Mouse (Mus musculus) liver, adult 2 months (tissue): ENCODE results near the gene Yjefn3. TPM values are rescaled to one million over a fixed set of nuclear protein-coding genes. Genes with fewer than 3 reads are reported as not detected.

Experiments used
- DNase-seq: peaks from one replicate; pipeline ENCODE4 v3.0.0-alpha.2; 2011; ENCODE audit warnings: low read depth, low spot score; ENCODE audit errors: extremely low read depth
- H3K27ac ChIP-seq: fragments of 200-500 bp; replicated peaks from 2 replicates; pipeline ENCODE4 v1.5.1; 2012; ENCODE audit warnings: low read depth, mild to moderate bottlenecking, control low read depth, inconsistent platforms, low read length; ENCODE audit not compliant: insufficient read depth
- H3K27me3 ChIP-seq: fragments of 200-500 bp; 2 replicates; pipeline ENCODE4 v1.6.1; 2012; ENCODE audit warnings: mild to moderate bottlenecking, moderate library complexity, low read length, inconsistent platforms; ENCODE audit not compliant: control insufficient read depth, insufficient read depth
- H3K36me3 ChIP-seq: fragments of 200-500 bp; 2 replicates; pipeline ENCODE4 v1.6.1; 2012; ENCODE audit warnings: low read length, inconsistent platforms; ENCODE audit not compliant: control insufficient read depth, insufficient read depth
- H3K4me1 ChIP-seq: fragments of 200-500 bp; 2 replicates; pipeline ENCODE4 v1.6.1; 2011; ENCODE audit warnings: low read length; ENCODE audit not compliant: control insufficient read depth, insufficient read depth
- H3K4me3 ChIP-seq: fragments of 200-500 bp; 2 replicates; pipeline ENCODE4 v1.5.1; 2011; ENCODE audit warnings: low read depth, mild to moderate bottlenecking, control low read depth, low read length, moderate library complexity; ENCODE audit not compliant: insufficient read depth
- H3K79me2 ChIP-seq: fragments of 200-500 bp; 2 replicates; pipeline ENCODE4 v1.6.1; 2012; ENCODE audit warnings: inconsistent platforms, mild to moderate bottlenecking, low read length, moderate library complexity; ENCODE audit not compliant: control insufficient read depth, insufficient read depth
- H3K9ac ChIP-seq: fragments of 200-500 bp; 2 replicates; pipeline ENCODE4 v1.6.1; 2012; ENCODE audit warnings: low read depth, mild to moderate bottlenecking, control low read depth, inconsistent platforms, low read length
- CTCF ChIP-seq: fragments of 200-500 bp; IDR thresholded peaks from 2 replicates; pipeline ENCODE4 v1.5.1; 2011; ENCODE audit warnings: low read depth, low read length, control low read depth
- POLR2A ChIP-seq: fragments of 200-500 bp; IDR thresholded peaks from 2 replicates; pipeline ENCODE4 v1.6.1; 2011; ENCODE audit warnings: low read length, control low read depth; ENCODE audit not compliant: insufficient read depth; ENCODE audit errors: extremely low read depth
- WGBS: fragments of 180-500 bp; shearing (Covaris S2); methylation state at CpG from one replicate; pipeline ENCODE4 v1.1.7; 2018; 5-methylcytosine and 5-hydroxymethylcytosine counted together
- polyA plus RNA-seq: library from polyadenylated mRNA; depleted of rRNA; stranded (reverse); fragments of >200 nt; gene quantifications from 2 replicates; pipeline ENCODE4 v1.2.3, GENCODE M21; 2012
- total RNA-seq: library from RNA; depleted of rRNA; stranded (reverse); fragments of >200 nt; gene quantifications from 2 replicates; pipeline ENCODE4 v1.2.3, GENCODE M21; 2014

Yjefn3 gene
- total and polyA plus RNA-seq, 2 experiments, result 0.83 to 2.0 TPM

DNA sequence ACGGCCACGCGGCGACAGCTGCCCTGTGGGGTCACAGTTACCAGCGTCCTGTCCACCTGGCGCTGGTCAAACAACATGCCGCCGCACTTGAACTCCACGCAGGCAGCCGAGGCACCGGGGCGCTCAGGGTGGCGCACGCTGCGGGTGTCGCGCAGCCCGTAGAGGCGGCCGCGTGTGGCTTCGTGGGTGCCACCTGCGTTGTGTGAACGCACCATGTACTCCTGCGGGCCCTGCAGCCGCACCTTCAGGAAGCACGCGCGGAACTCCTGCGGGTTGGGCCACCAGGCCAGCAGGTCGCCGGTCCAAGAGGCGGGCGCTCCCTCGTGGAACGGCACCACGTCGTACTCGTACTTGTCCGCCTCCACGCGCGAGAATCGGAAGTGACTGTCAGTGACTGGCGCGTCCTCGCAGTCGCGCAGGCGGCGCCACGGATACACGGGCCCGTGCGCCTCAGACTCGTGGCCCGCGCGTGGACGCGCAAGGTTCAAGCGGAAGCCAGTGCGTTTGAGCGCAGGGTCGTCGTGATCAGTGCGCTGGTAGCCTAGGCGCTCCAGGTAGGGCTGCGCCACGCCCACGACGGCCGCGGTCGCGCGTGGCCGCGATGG is 21.1 kb downstream of the Yjefn3 start:
- Histone ChIP-seq H3K36me3 (no peaks in the 10 kb centered on the region), H3K79me2 (no peaks in the 10 kb centered on the region), H3K4me1 (no peaks in the 10 kb centered on the region), H3K9ac (no peak overlapping the region), H3K27me3 (peaks cover 44% of the 10 kb centered on the region), H3K4me3 (no peak overlapping the region), H3K27ac (no peak overlapping the region)
- DNase-seq, result no peak
- TF ChIP-seq CTCF (no peak), POLR2A (no peak)
- WGBS, result 22% methylated on average over 79 of the region's 79 CpGs

DNA sequence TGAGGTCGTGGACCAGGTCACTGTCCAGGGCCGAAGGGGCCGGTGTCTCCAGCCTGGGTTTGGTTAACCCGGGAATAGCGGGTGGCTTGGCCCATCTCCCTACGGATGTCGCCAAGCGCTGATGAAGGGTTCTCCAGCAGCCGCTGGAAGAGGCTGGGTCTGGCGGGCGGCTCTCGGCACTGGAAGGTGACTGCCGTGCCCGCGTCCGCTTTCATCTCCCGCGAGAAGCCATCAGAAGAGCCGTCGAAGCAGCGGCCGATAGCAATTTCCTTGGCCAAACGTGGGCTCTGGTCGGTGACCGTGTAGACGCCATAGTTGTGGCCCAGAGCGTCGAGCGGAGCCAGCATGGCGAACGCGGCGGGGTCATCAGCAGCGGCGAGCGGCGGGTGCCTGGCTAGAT is 21.7 kb downstream of the Yjefn3 start:
- Histone ChIP-seq H3K27me3 (peaks cover 39% of the 10 kb centered on the region), H3K4me1 (no peaks in the 10 kb centered on the region), H3K27ac (no peak overlapping the region), H3K9ac (no peak overlapping the region), H3K36me3 (no peaks in the 10 kb centered on the region), H3K79me2 (no peaks in the 10 kb centered on the region), H3K4me3 (no peak overlapping the region)
- WGBS, result 16% methylated on average over 37 of the region's 37 CpGs
- no peak for DNase-seq
- no peak for TF ChIP-seq POLR2A
- TF ChIP-seq CTCF, result no peak

GRCm38 (mm10) chr8:69879678-69880077 is 22.8 kb downstream of the Yjefn3 start:
- peaks cover 33% of the 10 kb centered on the region for H3K27me3 ChIP-seq
- H3K27ac ChIP-seq, result no peak overlapping the region
- DNase-seq, result no peak
- WGBS, result 68% methylated on average over 8 of the region's 8 CpGs
- no peak overlapping the region for H3K4me3 ChIP-seq
- no peak overlapping the region for H3K9ac ChIP-seq
- H3K4me1 ChIP-seq, result no peaks in the 10 kb centered on the region
- H3K36me3 ChIP-seq, result no peaks in the 10 kb centered on the region
- TF ChIP-seq CTCF (no peak), POLR2A (no peak)
- no peaks in the 10 kb centered on the region for H3K79me2 ChIP-seq

DNA sequence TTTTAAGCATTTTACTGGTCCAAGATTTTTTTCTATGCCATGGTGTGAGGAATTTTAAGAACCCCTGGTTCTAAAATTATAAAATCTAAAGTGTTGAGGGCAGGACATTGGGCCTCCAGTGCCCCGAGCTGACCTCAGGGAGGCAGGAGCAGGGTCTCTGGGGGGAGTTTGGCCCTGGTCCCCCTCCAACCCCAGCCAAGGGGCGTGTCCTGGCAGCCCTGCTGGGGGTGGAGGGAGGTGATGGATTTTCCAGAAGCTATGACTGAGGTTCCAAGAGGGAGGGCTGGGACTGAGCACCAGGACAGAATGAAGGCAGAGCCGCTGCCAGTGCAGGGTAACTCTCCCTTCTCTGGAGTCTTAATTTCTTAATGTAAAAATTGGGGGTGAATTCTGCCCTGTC is 24.5 kb downstream of the Yjefn3 start:
- Histone ChIP-seq H3K9ac (no peak overlapping the region), H3K4me1 (no peaks in the 10 kb centered on the region), H3K4me3 (no peak overlapping the region), H3K79me2 (no peaks in the 10 kb centered on the region), H3K36me3 (no peaks in the 10 kb centered on the region), H3K27me3 (peaks cover 27% of the 10 kb centered on the region), H3K27ac (no peak overlapping the region)
- TF ChIP-seq POLR2A (no peak), CTCF (no peak)
- no peak for DNase-seq
- 78% methylated on average over 3 of the region's 3 CpGs for WGBS

DNA sequence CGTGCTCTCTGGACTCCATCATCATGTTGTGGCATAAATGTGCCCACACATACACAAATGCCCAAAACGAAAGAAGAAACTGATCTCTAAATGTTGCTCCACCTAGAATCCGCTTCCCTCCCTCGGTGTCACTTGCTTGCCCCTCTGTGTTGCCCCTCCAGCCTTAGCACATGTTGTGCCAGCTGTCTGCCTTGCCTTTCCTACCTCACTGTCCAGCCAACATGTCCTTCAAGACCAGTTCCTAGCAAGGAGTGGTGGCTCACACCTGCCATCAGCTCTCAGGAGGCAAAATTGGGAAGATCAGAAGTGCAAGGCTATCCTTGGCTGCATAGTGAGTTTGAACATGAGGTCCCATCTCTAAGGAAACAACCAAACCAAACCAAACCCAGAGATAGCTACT is 25.1 kb downstream of the Yjefn3 start:
- peaks cover 21% of the 10 kb centered on the region for H3K27me3 ChIP-seq
- no peak for DNase-seq
- no peak overlapping the region for H3K4me3 ChIP-seq
- H3K36me3 ChIP-seq, result no peaks in the 10 kb centered on the region
- H3K4me1 ChIP-seq, result no peaks in the 10 kb centered on the region
- H3K27ac ChIP-seq, result no peak overlapping the region
- no peaks in the 10 kb centered on the region for H3K79me2 ChIP-seq
- H3K9ac ChIP-seq, result no peak overlapping the region
- 86% methylated on average over 4 of the region's 4 CpGs for WGBS
- TF ChIP-seq CTCF (no peak), POLR2A (no peak)

GRCm38 (mm10) chr8:69876967-69877366 is 25.5 kb downstream of the Yjefn3 start:
- no peak overlapping the region for H3K27ac ChIP-seq
- no peak for TF ChIP-seq CTCF
- TF ChIP-seq POLR2A, result no peak
- H3K36me3 ChIP-seq, result no peaks in the 10 kb centered on the region
- H3K9ac ChIP-seq, result no peak overlapping the region
- H3K27me3 ChIP-seq, result peaks cover 16% of the 10 kb centered on the region
- H3K4me3 ChIP-seq, result no peak overlapping the region
- no peaks in the 10 kb centered on the region for H3K4me1 ChIP-seq
- 85% methylated on average over 10 of the region's 10 CpGs for WGBS
- H3K79me2 ChIP-seq, result no peaks in the 10 kb centered on the region
- no peak for DNase-seq
